Mouse (Mus musculus) spleen, adult 12 weeks (tissue): ENCODE measurements around the gene Smoc1.

ENCODE experiments used
- DNase-seq: peaks from one replicate; pipeline ENCODE4 v3.0.0; 2022; ENCODE audit warnings: low spot score

The Smoc1 gene

GRCm38 (mm10) chr12:81168031-81168430 is 141.4 kb downstream of the Smoc1 start:
- DNase-seq = no peak

- no peak for DNase-seq
These were observed 141.9 kb downstream of the Smoc1 start for GRCm38 (mm10) chr12:81168494-81168893.

- DNase-seq = no peak
These were observed 143.5 kb downstream of the Smoc1 start for GRCm38 (mm10) chr12:81170076-81170475.

GRCm38 (mm10) chr12:81173011-81173410 is 146.4 kb downstream of the Smoc1 start:
- no peak for DNase-seq

- DNase-seq = no peak
These were observed 147.3 kb downstream of the Smoc1 start for GRCm38 (mm10) chr12:81173893-81174292.

GRCm38 (mm10) chr12:81175252-81175651 is 148.6 kb downstream of the Smoc1 start:
- DNase-seq = no peak

- peak; percentile 6 for DNase-seq
These were observed 155.5 kb downstream of the Smoc1 start for GRCm38 (mm10) chr12:81182073-81182472.

GRCm38 (mm10) chr12:81184967-81185366 is 158.4 kb downstream of the Smoc1 start:
- DNase-seq = no peak

GRCm38 (mm10) chr12:81186081-81186480 is 159.5 kb downstream of the Smoc1 start:
- no peak for DNase-seq

GRCm38 (mm10) chr12:81186668-81187067 is 160.1 kb downstream of the Smoc1 start:
- no peak for DNase-seq

GRCm38 (mm10) chr12:81188423-81188822 is 161.8 kb downstream of the Smoc1 start:
- DNase-seq = no peak

GRCm38 (mm10) chr12:81188996-81189395 is 162.4 kb downstream of the Smoc1 start:
- no peak for DNase-seq

- DNase-seq = no peak
These were observed 163.0 kb downstream of the Smoc1 start for GRCm38 (mm10) chr12:81189636-81190035.

GRCm38 (mm10) chr12:81193968-81194367 is 167.4 kb downstream of the Smoc1 start:
- DNase-seq = no peak

GRCm38 (mm10) chr12:81197468-81198075 is 171.0 kb downstream of the Smoc1 start:
- no peak for DNase-seq

GRCm38 (mm10) chr12:81199280-81199955 is 172.8 kb downstream of the Smoc1 start:
- DNase-seq = no peak

- DNase-seq = no peak
These were observed 176.6 kb downstream of the Smoc1 start for GRCm38 (mm10) chr12:81203226-81203625.

GRCm38 (mm10) chr12:81205619-81206560 is 179.3 kb downstream of the Smoc1 start:
- no peak for DNase-seq

- no peak for DNase-seq
These were observed 182.0 kb downstream of the Smoc1 start for GRCm38 (mm10) chr12:81208559-81208958.

GRCm38 (mm10) chr12:81219339-81219738 is 192.7 kb downstream of the Smoc1 start:
- DNase-seq = no peak

- DNase-seq = no peak
These were observed 196.7 kb downstream of the Smoc1 start for GRCm38 (mm10) chr12:81223276-81223675.

- no peak for DNase-seq
These were observed 198.2 kb downstream of the Smoc1 start for GRCm38 (mm10) chr12:81224843-81225242.
